Mouse (Mus musculus) T-cell, adult 2 months (primary cell): ENCODE results near the gene Rps6ka2.
"Not testable (repeated sequence)": the region's sequence is repeated elsewhere in the genome, so short reads cannot be mapped to it uniquely, and the experiment has no call there.

Source experiments
- DNase-seq: peaks from one replicate; pipeline ENCODE4 v3.0.0; 2022; ENCODE audit warnings: low spot score

Rps6ka2 gene

DNA sequence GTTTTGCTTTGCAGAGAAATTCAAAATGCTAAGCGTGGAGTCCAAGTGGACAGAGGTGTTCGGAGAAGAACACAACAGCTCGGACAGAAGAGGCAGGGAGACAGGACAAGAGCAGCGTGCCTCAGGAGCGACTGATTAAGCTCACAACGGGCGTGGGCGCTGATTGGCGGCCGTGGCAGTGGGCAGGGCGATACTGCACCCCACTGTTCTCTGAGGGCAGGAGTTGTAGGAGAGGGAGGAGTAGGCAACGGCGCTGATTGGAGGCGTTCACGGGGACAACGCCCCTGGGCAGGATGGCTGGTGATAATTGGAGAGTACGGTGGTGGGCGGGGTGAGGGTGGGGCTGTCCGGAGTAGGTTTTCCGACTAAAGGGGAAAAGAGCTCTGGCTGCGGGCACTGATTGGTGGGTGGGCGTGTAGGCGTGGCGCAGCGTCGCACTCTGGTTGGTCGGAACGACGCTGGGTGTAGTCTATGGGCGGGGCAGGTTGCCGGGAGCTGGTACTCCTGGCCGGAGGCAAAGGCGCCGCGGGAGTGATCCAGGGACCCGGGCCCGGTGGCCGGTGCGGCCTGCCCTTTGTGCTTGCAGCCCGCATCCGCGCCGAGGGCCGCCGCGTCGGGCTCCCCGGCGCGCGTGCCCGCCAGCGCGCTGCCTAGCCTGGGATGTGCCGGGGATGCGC is at the start of gene Rps6ka2:
TSS of gene Rps6ka2 (plus strand) at position 489 of the 677 bp plus-strand sequence.
- peak; percentile 96 for DNase-seq

DNA sequence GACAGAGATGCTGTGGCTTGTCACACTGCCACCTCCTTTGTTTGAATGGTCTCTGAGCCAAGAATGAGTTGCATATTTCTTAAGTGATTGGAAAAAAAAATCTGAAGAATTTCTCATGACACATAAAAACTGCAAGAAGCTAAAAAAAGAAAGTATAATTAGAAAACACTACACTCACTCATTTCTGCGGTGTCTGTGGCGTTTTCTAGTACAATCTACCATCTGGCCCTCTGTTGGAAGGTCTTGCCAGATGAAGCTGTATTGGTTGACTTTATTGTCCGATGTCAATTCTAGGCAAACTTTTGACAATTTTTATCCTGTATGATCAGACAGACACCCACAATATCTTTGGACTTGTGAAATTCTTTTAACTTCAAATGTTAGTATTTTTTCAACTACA is 49.1 kb upstream of the Rps6ka2 start:
- not testable (repeated sequence) for DNase-seq

DNA sequence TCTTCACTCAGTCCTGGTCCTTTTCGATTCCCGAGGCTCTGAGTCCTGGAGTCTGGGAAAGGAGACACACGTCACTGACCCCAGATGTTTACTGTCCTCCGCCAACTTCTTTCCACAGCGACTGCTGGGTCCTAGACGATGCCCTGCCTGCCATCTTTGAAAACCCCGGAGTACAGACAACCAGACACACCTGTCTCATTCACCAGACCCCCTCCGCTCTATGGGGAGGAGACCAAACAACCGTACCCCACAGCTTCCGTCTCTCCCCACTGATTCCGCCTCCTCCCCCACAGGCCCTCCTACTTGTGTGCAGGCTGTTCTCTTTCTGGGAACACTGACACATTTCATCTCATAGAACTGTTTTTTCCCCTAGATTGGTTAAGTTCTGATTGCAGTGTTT is 47.4 kb upstream of the Rps6ka2 start:
- DNase-seq: not testable (repeated sequence)

DNA sequence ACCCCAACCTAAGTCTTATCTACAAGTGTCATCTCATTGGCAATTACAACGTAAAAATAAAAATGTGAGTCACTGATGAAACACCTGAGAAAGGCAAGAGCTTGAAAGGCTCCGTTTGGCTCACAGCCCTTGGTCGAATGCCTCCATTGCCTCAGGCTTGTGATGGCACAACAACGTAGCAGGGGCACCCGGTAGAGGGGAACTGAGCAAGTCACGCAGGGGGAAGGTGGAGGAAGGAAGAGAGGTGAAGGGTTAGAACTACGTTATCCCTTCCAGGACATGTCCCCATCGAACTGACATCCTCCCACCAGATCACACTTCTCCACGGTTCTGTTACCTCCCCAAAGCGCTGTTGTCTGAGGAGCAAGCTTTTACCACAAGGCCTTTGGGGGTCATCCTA is 43.4 kb upstream of the Rps6ka2 start:
- DNase-seq: not testable (repeated sequence)

DNA sequence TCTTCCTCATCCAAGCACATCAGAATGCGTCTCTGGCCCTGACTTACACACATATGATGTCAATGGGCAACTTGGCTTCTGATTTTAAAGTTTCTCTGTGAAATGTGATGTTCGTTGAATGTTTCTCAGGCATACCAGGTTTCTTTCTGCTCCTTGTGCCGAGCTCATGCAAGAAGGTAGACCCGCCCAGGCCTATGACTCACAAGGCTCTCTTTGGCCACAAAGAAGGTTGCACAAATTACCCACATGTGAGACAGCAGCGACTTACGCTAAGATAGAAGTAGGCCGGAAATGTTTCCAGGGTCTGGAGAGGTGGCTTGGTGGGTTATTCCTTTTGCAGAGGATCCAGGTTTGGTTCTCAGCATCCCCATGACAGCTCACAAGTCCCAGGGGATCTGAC is 35.9 kb upstream of the Rps6ka2 start:
- not testable (repeated sequence) for DNase-seq

DNA sequence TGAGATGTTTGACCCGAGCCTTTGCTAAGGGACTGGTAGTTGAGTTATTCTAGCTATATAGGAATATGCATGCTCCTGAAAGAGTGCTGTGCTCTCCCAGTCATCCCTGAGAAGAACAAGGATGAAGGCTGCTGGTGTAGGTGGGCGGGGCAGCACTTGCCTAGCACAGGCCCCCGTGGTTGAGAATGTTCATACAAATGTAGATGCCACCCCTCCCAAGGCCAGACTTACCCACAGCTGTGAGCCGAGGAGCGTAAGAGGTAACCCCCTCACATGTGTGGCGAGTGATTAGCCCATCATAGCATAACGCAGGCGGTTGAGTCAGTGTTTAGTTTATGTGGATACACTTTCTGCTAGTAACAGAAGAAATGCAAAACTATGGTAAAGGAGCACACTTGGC is 34.6 kb upstream of the Rps6ka2 start:
- not testable (repeated sequence) for DNase-seq

DNA sequence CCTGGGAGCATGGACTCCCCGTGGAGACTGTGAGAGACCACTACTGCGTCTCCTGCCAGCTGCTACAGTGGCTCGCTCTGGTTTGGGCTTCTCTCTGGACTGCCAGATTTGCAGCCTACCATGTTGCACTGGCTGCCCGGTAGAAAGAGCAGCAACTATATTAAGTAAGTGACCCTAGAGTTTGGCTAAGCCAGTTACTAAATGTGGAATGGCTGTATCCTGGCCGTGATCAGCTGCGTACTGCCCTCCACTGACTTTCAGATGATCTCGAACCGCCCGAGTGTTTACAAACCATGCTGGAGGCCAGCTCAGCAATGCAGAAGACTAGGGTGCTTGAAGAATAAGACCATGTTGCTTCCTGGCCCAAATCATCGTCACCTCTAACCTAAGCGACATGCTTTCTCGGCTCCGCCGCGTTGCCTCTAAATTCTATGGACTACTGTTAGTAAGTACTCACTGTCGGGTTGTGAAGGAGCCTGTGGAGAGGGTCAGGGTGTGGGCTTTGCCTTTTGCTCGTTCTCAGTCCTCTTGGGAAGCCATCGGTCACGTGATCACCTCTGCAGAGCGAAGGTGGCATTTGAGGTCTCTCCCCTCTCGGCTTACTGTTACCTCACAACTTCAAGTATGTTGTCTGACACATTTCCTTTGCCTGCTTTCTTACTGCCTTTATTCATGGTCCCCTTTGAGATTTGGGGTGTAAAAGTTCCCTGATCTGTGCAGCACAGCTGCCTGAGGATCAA is 31.6 kb upstream of the Rps6ka2 start:
- no peak for DNase-seq

DNA sequence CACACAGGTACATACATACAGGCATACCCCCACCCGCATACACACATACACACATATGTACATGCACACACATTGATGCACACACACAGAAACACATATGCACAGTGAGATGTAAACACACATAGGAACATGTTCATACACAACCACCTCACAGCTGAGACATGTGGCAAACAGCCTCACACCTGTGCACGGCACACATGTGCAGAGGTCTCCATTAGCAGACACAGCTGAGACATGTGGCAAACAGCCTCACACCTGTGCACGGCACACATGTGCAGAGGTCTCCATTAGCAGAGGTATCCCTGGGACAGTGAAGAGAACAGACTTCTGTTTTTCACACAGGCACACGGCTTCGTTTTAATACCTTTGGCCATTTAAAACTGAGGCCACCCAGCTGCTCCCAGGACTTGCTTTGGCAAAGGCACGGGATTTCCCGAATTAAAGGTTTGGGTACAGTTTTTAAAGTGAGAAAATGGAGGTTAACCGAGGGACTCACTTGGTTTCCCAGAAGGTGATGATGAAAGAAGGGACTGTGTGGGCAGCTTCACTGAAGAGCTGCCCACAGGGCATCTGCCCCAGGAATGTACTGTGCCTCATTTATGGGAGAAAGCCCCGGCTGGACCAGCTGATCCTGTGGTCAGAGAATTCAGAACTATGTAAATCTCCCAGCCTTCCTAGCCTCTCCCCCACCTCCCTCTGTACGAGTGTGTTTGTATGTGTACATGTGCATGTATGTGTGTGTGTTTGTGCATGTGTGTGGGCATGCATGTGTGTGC is 29.3 kb upstream of the Rps6ka2 start:
- no peak for DNase-seq

DNA sequence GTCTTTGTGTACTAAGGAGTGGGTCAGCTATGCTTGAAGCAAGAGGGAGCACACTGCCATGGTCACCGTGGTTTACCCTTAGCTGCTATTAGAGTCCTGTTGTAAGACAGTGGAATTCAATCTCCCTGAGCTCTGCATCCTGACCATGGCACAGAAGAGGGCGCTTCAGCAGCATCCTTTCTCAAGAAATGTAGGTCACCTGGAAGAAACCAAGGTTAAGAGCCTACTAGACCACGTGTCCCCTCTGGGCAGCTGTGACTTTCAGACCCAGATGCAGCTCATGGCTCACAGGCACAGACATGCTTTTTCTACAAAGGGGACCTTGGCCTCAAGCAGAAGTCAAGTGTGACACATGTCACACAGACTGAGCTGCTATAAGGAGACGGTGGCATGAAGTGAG is 27.5 kb upstream of the Rps6ka2 start:
- no peak for DNase-seq

DNA sequence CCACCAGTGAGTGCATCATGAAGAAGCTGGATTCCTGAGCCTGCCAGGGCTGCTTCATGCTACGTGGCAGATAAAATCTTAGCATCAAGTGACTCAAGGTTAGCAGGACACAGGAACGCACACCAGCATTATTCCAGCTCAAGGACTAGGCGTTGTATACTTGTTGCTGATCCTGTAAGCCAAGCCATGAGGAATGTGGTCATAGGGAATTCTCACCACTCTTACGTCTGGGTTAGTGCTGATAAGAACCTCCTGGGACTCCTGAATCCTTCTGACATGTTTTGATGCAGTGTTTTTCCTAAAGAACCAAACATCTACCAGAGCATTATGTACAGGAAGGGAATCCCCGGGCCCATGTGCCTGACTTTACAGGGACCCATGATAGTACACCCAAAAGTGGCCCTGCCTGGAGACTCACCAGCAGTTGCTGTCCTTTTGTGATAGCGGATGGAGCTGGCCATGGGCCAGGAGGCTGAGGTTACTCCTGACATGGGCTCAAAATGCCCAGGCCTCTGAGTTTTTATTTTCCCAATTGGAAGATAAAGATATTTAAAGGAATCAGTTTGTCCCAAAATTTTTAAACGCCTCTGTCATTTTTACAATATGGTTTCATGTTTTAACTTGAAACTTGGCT is 25.9 kb upstream of the Rps6ka2 start:
- no peak for DNase-seq

DNA sequence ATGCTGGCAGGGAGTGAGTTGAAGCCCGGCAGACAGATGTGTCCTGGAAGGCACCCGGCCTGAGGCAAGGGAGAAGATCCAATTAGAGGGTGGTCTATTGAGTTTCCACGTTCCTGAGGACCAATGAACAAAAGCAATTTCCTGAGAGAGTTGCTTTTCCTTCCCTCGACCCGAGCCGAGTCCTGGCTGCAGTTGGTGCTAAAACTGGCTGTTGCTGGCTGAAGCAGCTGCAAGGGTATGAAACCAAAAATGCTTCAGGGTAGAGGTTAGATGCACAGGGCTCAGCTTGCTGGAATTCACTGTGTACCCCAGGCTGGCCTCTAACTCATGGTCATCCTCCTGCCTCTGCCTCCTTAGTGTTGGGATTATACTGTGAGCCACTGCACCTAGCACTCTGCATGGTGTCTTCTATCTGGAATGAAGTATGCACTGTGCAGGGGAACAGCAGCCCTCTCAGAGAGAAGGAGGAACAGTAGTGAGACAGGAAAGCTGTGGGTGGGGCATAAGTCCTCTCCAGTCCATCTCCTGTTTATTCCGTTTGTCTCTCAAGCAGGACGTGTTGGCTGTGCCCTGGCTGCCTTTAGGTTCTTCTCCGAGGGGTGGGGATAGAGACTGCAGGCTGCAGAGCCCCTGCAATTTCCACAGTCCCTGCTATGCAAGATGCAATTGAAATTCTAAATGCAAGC is 24.4 kb upstream of the Rps6ka2 start:
- no peak for DNase-seq

DNA sequence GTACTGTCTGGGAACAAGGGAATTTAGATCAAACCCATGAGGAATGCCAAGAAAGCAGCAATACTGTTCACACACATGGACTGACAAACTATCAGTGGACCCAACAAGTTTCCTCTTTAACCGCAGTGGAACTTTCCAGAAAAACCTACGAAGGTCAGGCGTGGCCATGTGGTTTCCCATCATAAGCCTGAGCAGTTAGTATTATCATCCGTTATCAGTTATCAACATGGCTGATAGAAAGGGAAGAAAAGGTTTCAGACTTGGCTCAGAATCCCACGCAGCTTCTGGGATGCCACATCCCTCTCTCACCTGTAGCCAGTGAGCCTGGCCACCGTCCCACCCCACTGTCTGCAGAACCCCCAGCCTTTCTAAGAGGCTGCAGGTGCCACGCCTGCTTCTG is 23.4 kb upstream of the Rps6ka2 start:
- DNase-seq: no peak

DNA sequence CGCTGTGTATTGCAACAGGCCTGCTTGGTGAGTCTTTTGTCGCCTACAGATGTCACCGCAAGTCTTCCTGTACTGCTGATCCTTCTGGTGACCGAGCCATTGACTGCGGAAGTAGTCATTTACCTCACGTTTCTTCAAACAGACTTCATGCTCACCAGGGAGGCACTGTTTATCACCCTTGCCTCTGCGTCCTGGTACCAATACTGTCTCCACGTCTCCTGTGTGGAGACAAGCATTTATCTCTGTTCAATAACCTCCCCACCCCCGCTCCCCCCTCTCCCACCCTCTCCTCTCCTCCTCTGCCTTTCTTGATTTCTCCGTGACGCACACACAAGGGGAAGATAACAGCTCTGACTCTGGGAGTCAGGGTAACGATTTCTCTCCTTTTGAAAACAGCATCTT is 22.0 kb upstream of the Rps6ka2 start:
- peak; percentile 62 for DNase-seq

DNA sequence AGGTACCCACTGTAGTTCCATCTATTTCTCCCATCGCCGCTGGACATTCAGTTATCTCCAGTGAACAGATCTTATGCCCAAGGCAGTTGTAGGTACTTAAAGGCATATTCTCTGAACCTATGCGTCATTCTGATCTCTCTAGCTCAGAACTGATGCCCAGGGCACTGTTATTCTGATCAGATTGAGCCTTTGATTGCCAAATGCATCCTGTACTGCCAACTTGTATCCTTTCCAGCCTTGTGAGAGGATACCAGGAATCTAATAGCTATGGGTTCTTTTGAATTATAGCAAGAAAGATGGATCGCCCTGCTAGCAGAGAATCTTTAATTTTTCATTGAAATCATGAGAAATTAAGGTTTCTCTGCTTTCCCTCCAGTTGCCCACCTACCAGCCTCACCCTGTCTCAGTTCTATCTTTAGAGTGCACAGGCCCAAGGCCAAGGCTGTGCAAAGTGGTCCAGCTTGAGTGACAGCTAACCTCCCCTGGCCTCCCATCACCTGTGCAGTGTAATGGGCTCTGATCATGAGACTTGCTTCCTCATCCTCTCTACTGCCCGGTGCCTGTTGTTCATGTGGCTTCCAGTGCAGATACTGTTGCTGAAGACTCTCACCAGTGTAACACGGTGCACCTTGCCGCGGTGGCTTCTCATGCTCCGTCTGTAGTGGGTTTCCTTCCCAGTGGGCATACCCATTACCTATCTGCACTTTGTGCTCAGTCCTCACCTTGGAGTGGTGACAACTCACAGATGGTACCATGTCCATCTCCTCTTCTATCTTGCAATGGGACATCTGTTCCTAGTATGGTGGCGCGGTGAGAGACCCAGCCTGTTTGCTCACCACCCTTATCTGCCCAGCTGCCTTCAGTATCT is 20.4 kb upstream of the Rps6ka2 start:
- DNase-seq: no peak

DNA sequence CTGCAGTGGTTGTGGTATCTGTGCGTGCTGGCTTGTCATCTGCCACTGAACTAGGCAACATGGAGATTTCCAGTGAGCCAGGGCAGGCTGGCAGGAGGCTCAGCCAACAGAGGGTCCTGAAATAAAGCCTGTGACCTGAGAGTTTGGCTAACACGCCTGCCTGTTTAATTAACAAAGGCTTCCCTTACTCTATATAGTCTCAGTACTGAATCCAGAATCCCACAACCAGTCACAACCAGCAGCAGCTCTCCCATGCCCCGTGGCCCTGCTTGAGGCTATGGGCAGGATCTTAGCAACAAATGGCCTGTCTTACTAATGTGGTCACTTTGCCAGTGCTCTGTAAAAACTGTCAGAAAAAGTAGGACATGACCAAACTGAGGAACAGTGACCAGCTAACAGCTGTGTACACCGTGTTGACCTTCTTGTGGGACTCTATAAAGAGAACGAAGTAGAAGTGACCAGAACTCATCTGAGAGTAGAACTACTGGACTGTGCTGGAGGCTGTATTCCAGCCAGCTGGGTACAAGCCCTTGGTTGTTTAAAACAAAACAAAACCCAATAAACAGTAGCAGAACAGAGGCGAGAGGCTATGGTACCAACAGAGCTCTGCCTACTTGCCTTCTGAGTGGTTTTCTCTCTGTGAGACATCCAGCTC is 18.3 kb upstream of the Rps6ka2 start:
- no peak for DNase-seq

DNA sequence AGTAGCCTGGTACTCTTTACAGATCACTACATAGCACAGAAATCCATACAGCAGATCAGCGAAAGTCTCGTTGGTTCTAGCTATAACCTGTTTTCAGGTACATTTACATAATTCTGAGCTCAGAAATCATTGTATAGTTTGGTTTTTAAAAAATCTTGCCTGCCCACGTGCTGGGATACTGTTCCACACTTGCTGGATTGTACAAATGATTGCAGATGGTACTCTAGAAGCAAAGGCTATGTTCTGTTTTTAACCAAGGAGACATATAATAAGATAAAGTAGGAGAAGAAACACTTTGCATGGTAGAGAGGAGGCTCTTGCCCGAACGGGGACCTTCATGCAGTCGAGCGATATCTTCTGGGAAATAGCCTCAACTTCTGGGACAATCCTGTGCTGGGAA is 17.3 kb upstream of the Rps6ka2 start:
- no peak for DNase-seq

DNA sequence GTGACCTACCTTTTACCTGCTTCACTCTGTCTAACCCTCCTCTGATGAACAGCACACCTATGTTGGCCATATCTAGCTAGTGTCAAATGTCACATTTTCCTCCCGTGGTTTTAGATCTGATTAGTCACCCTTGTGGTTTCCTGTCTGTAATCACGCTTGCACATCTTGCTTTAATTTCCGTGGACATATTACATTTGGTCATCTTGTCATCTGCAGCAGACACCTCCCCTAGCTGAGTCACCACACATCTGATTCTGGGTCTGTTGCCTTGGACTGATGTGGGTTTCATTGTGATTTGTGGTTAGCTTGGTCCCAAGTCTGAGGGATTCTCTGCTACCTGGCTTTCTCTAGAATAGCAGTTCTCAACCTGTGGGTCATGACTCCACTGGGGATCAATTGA is 6.0 kb upstream of the Rps6ka2 start:
- peak; percentile 28 for DNase-seq

DNA sequence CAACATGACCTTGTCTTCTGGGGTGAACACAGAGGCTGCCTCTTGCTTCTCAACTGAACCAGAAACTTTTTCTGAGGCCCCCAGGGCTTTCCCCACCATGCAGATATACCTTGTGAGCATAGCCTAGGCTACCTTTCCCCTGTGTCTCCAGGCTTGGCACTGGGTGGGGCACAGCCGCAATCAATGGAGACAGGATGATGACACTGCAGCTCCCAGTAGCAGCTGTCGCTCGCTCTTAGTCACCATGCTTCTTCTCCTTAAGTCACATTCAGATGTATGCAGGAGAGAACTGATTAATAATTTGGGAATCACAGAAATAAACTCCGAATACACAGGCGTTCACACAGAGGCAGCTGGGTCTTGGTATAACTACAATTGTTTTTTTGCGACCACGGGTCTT is 4.4 kb upstream of the Rps6ka2 start:
- no peak for DNase-seq

DNA sequence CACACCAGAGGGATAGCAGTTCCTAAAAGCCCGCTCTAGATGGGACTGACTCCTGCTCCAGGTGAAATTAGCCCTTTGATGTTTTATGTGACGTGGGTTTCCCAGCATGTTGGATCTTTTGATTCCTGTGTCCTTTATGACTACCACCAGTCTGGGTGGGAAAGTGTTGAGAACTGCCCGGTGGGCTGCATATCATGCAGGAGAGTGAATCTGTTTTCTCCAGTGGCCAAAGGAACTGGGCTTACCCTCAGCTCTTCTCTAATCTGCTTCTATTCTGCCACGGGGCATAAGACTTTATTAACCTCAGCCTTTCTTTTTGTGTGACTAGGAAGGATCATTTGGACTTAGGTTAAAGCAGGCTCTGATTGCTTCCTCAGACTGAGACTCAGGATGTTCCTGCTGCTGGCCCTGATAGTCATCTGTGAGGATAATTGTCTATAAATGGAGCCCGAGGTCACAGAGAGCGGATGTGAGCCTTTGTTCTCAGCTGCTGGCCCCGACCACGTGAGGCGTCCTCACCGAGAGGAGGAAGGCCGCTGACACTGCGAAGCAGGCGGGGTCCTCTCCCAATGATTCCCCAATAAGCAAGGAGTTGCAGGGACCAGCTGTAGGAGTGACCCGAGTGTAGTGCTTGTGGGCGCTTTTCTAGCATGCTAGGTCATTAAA is 821 bp upstream of the Rps6ka2 start:
- DNase-seq: peak; percentile 52
